Mouse (Mus musculus): ENCODE measurements around the gene Nlrp9b. TPM values are rescaled to one million over a fixed set of nuclear protein-coding genes. Genes with fewer than 3 reads are reported as not detected.
"Not testable (repeated sequence)": the region's sequence is repeated elsewhere in the genome, so short reads cannot be mapped to it uniquely, and the experiment has no call there.

Gene Nlrp9b
- polyA plus RNA-seq (2012; rRNA removed), result not detected in 2 replicates

- 61% methylated on average over 8 of the region's 8 CpGs for WGBS
- not testable (repeated sequence) for H3K27ac ChIP-seq (ENCODE audit: insufficient read depth, low read depth, low read length)
Measured at GRCm38 (mm10) chr7:19991165-19991564, at the start of gene Nlrp9b. TSS of gene Nlrp9b (plus strand) at chr7:19991465.

DNA sequence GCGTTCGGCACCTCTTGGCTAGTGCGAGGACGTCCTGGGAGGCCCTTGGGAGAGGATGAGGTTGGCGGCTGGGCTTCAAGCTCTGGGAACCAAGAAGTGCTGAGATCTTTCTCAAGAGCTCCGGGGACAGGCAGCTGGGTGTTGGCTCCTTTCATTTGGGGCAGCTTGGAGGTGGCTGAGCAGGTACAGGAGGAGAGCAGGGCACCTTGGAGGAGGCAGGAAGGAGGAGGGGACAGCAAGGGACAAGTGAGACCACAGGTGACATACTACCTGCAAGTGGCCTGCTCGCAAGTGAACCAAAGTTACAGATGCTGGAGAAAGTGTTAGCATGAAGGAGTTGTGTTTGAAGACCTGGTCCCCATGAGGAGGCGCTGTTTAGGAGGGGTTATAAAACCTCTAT lies 46.6 kb upstream of the Nlrp9b start:
- no peak for DNase-seq
- Histone ChIP-seq H3K4me3 (ENCODE audit: insufficient read depth, low read depth, low read length) (no peak overlapping the region), H3K4me1 (ENCODE audit: control insufficient read depth, insufficient read depth, low read length) (no peaks in the 10 kb centered on the region), H3K27ac (ENCODE audit: insufficient read depth, low read depth, low read length) (no peak overlapping the region), H3K27me3 (replicated peaks; ENCODE audit: control insufficient read depth, insufficient read depth, low read length) (no peaks in the 10 kb centered on the region), H3K36me3 (ENCODE audit: control insufficient read depth, insufficient read depth, low read length) (no peaks in the 10 kb centered on the region)
- TF ChIP-seq POLR2A (IDR thresholded peaks at IDR 0.05; ENCODE audit: low read depth, low read length), result no peak
- no peak for TF ChIP-seq CTCF (conservative IDR thresholded peaks at IDR 0.05; ENCODE audit: insufficient read depth, insufficient read length, low read depth, low read length)
- 90% methylated on average over 8 of the region's 8 CpGs for WGBS

More at GRCm38 (mm10) chr7:19991165-19991564, at the start of gene Nlrp9b:
- H3K4me1 ChIP-seq (ENCODE audit: control insufficient read depth, insufficient read depth, low read length); H3K36me3 ChIP-seq (ENCODE audit: control insufficient read depth, insufficient read depth, low read length); DNase-seq; H3K4me3 ChIP-seq (ENCODE audit: insufficient read depth, low read depth, low read length); H3K27me3 ChIP-seq (replicated peaks; ENCODE audit: control insufficient read depth, insufficient read depth, low read length): not testable (repeated sequence)

GRCm38 (mm10) chr7:19945201-19945600 lies 46.1 kb upstream of the Nlrp9b start:
- no peak for TF ChIP-seq POLR2A (IDR thresholded peaks at IDR 0.05; ENCODE audit: low read depth, low read length)
- no peak for TF ChIP-seq CTCF (conservative IDR thresholded peaks at IDR 0.05; ENCODE audit: insufficient read depth, insufficient read length, low read depth, low read length)
- H3K4me3 ChIP-seq (ENCODE audit: insufficient read depth, low read depth, low read length), result no peak overlapping the region
- H3K4me1 ChIP-seq (ENCODE audit: control insufficient read depth, insufficient read depth, low read length), result no peaks in the 10 kb centered on the region
- WGBS, result 87% methylated on average over 5 of the region's 5 CpGs
- H3K27me3 ChIP-seq (replicated peaks; ENCODE audit: control insufficient read depth, insufficient read depth, low read length), result no peaks in the 10 kb centered on the region
- no peak overlapping the region for H3K27ac ChIP-seq (ENCODE audit: insufficient read depth, low read depth, low read length)
- H3K36me3 ChIP-seq (ENCODE audit: control insufficient read depth, insufficient read depth, low read length), result no peaks in the 10 kb centered on the region
- DNase-seq, result no peak

- Histone ChIP-seq H3K36me3 (ENCODE audit: control insufficient read depth, insufficient read depth, low read length) (no peaks in the 10 kb centered on the region), H3K4me1 (ENCODE audit: control insufficient read depth, insufficient read depth, low read length) (no peaks in the 10 kb centered on the region), H3K27ac (ENCODE audit: insufficient read depth, low read depth, low read length) (no peak overlapping the region), H3K4me3 (ENCODE audit: insufficient read depth, low read depth, low read length) (no peak overlapping the region), H3K27me3 (replicated peaks; ENCODE audit: control insufficient read depth, insufficient read depth, low read length) (no peaks in the 10 kb centered on the region)
- TF ChIP-seq POLR2A (IDR thresholded peaks at IDR 0.05; ENCODE audit: low read depth, low read length) (no peak), CTCF (conservative IDR thresholded peaks at IDR 0.05; ENCODE audit: insufficient read depth, insufficient read length, low read depth, low read length) (no peak)
- WGBS, result 71% methylated on average over 13 of the region's 13 CpGs
- no peak for DNase-seq
Measured at GRCm38 (mm10) chr7:19945821-19946515, 45.3 kb upstream of the Nlrp9b start.

- Histone ChIP-seq H3K27me3 (replicated peaks; ENCODE audit: control insufficient read depth, insufficient read depth, low read length) (no peaks in the 10 kb centered on the region), H3K27ac (ENCODE audit: insufficient read depth, low read depth, low read length) (no peak overlapping the region), H3K36me3 (ENCODE audit: control insufficient read depth, insufficient read depth, low read length) (no peaks in the 10 kb centered on the region), H3K4me3 (ENCODE audit: insufficient read depth, low read depth, low read length) (no peak overlapping the region), H3K4me1 (ENCODE audit: control insufficient read depth, insufficient read depth, low read length) (no peaks in the 10 kb centered on the region)
- WGBS, result 81% methylated on average over 12 of the region's 12 CpGs
- DNase-seq, result no peak
- TF ChIP-seq POLR2A (IDR thresholded peaks at IDR 0.05; ENCODE audit: low read depth, low read length), result no peak
- no peak for TF ChIP-seq CTCF (conservative IDR thresholded peaks at IDR 0.05; ENCODE audit: insufficient read depth, insufficient read length, low read depth, low read length)
Measured at GRCm38 (mm10) chr7:19948956-19949355, 42.3 kb upstream of the Nlrp9b start.

- Histone ChIP-seq H3K4me3 (ENCODE audit: insufficient read depth, low read depth, low read length) (no peak overlapping the region), H3K4me1 (ENCODE audit: control insufficient read depth, insufficient read depth, low read length) (no peaks in the 10 kb centered on the region), H3K27ac (ENCODE audit: insufficient read depth, low read depth, low read length) (no peak overlapping the region), H3K27me3 (replicated peaks; ENCODE audit: control insufficient read depth, insufficient read depth, low read length) (no peaks in the 10 kb centered on the region), H3K36me3 (ENCODE audit: control insufficient read depth, insufficient read depth, low read length) (no peaks in the 10 kb centered on the region)
- DNase-seq, result no peak
- 72% methylated on average over 10 of the region's 10 CpGs for WGBS
- TF ChIP-seq POLR2A (IDR thresholded peaks at IDR 0.05; ENCODE audit: low read depth, low read length), result no peak
- no peak for TF ChIP-seq CTCF (conservative IDR thresholded peaks at IDR 0.05; ENCODE audit: insufficient read depth, insufficient read length, low read depth, low read length)
Measured at GRCm38 (mm10) chr7:19949996-19950395, 41.3 kb upstream of the Nlrp9b start.

DNA sequence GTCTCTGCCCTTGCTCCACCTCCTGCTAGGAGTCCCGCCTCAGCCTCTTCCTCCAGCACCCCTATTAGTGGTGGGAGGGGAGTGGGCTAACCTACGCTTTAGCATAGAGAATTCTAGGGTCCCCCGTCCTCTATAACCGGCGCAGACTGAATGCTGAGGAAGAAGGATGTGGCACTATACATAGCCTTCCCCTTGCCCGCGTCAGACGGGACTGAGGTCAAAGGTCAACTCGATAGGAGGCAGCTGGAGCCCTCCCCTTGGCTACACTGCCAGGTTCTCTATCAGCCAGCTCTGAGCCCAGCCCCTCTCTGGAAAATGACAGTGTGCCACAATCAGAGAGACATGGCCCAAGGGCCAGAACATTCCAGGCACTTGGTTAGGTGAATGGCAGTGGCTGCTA lies 40.7 kb upstream of the Nlrp9b start, which contains the start of gene Igsf23:
Gene Igsf23, minus strand, starts transcription at position 168 of the 400 bp plus-strand sequence.
- H3K27ac ChIP-seq (ENCODE audit: insufficient read depth, low read depth, low read length), result no peak within 1 kb of the TSS

More for the DNA sequence above, 40.7 kb upstream of the Nlrp9b start, which contains the start of gene Igsf23:
- Histone ChIP-seq H3K4me3 (ENCODE audit: insufficient read depth, low read depth, low read length) (no peak within 1 kb of the TSS), H3K4me1 (ENCODE audit: control insufficient read depth, insufficient read depth, low read length) (no peaks in the 10 kb centered on the region), H3K27me3 (replicated peaks; ENCODE audit: control insufficient read depth, insufficient read depth, low read length) (no peaks in the 10 kb centered on the region), H3K36me3 (ENCODE audit: control insufficient read depth, insufficient read depth, low read length) (no peaks in the 10 kb centered on the region)
- no peak for DNase-seq
- 56% methylated on average over 9 of the region's 9 CpGs for WGBS
- no peak for TF ChIP-seq POLR2A (IDR thresholded peaks at IDR 0.05; ENCODE audit: low read depth, low read length)
- TF ChIP-seq CTCF (conservative IDR thresholded peaks at IDR 0.05; ENCODE audit: insufficient read depth, insufficient read length, low read depth, low read length), result no peak
